Mouse (Mus musculus): ENCODE results near the gene Tescl. TPM values are rescaled to one million over a fixed set of nuclear protein-coding genes. Genes with fewer than 3 reads are reported as not detected.

The Tescl gene
- polyA plus RNA-seq, 2 experiments = 0.13 TPM; not detected in 1

DNA sequence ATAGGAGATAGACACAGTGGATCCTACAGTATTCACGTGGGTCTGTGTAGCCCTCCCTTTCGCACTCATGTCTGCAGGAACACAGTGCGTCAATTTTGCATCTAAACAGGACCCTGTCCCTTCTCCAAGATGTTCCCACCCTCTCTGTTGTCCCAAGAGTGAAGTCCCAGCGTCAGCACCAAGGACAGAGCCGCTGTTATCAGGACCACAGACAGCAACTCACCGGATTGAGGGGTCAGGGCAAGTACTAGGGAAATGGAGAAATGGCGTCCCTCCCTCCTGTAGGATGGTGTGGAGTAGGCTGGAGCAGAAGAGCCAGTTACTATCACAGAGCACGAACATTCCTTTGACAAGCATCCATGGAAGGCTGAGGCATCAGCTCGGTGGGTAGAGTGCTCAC is 25.5 kb upstream of the Tescl start:
- TF ChIP-seq POLR2A (IDR thresholded peaks at IDR 0.05; ENCODE audit: borderline replicate concordance, extremely low read depth, insufficient read depth, insufficient read length) = no peak
- Histone ChIP-seq H3K4me3 (replicated peaks; ENCODE audit: low read length) (no peak overlapping the region), H3K9me3 (ENCODE audit: control insufficient read depth, low read length) (no peaks in the 10 kb centered on the region), H3K27me3 (ENCODE audit: control insufficient read depth, insufficient read depth, low read length) (no peaks in the 10 kb centered on the region), H3K27ac (replicated peaks; ENCODE audit: low read depth, low read length) (no peak overlapping the region), H3K4me1 (ENCODE audit: control insufficient read depth, insufficient read depth, low read length) (no peaks in the 10 kb centered on the region), H3K4me2 (replicated peaks; ENCODE audit: low read depth, low read length, severe bottlenecking) (no peak overlapping the region), H3K36me3 (ENCODE audit: control insufficient read depth, insufficient read depth, low read length) (no peaks in the 10 kb centered on the region), H3K9ac (ENCODE audit: low read depth, low read length, severe bottlenecking) (no peak overlapping the region)
- DNase-seq (ENCODE audit: low spot score) (peak; percentile 51), ATAC-seq (ENCODE audit: low FRiP score, low read depth) (no peak)
- WGBS = 21% methylated on average over 9 of the region's 9 CpGs

DNA sequence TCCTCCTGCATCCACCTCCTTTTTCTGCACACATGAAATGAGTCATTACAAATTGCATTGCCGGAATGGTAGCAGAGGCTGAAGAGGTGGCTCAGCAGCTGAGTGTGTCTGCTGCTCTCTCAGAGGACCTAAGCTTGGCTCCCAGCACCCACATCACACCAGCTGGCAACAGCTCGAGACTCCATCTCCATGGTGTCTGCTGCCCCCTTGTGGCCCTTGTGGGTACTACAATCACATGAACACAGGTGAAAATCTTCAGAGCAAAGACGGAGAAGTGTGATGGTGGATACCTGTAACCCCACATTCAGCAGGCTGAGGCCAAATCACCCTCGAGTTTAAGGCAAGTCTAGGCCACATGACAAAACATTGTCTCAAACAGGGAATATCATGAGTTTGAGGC is 24.2 kb upstream of the Tescl start:
- no peaks in the 10 kb centered on the region for H3K27me3 ChIP-seq (ENCODE audit: control insufficient read depth, insufficient read depth, low read length)
- 52% methylated on average over 4 of the region's 4 CpGs for whole genome bisulfite sequencing
- H3K4me3 ChIP-seq (replicated peaks; ENCODE audit: low read length) = no peak overlapping the region
- no peaks in the 10 kb centered on the region for H3K36me3 ChIP-seq (ENCODE audit: control insufficient read depth, insufficient read depth, low read length)
- no peak for ATAC-seq (ENCODE audit: low FRiP score, low read depth)
- no peak for DNase-seq (ENCODE audit: low spot score)
- H3K27ac ChIP-seq (replicated peaks; ENCODE audit: low read depth, low read length) = no peak overlapping the region
- H3K9me3 ChIP-seq (ENCODE audit: control insufficient read depth, low read length) = no peaks in the 10 kb centered on the region
- no peaks in the 10 kb centered on the region for H3K4me1 ChIP-seq (ENCODE audit: control insufficient read depth, insufficient read depth, low read length)
- H3K9ac ChIP-seq (ENCODE audit: low read depth, low read length, severe bottlenecking) = no peak overlapping the region
- TF ChIP-seq POLR2A (IDR thresholded peaks at IDR 0.05; ENCODE audit: borderline replicate concordance, extremely low read depth, insufficient read depth, insufficient read length) = no peak
- no peak overlapping the region for H3K4me2 ChIP-seq (replicated peaks; ENCODE audit: low read depth, low read length, severe bottlenecking)

- H3K36me3 ChIP-seq (ENCODE audit: control insufficient read depth, insufficient read depth, low read length) = no peaks in the 10 kb centered on the region
- no peak overlapping the region for H3K4me3 ChIP-seq (replicated peaks; ENCODE audit: low read length)
- H3K9me3 ChIP-seq (ENCODE audit: control insufficient read depth, low read length) = no peaks in the 10 kb centered on the region
- H3K9ac ChIP-seq (ENCODE audit: low read depth, low read length, severe bottlenecking) = no peak overlapping the region
- H3K27me3 ChIP-seq (ENCODE audit: control insufficient read depth, insufficient read depth, low read length) = no peaks in the 10 kb centered on the region
- no peak overlapping the region for H3K27ac ChIP-seq (replicated peaks; ENCODE audit: low read depth, low read length)
- DNase-seq (ENCODE audit: low spot score) (no peak), ATAC-seq (ENCODE audit: low FRiP score, low read depth) (no peak)
- no peak overlapping the region for H3K4me2 ChIP-seq (replicated peaks; ENCODE audit: low read depth, low read length, severe bottlenecking)
- no peak for TF ChIP-seq POLR2A (IDR thresholded peaks at IDR 0.05; ENCODE audit: borderline replicate concordance, extremely low read depth, insufficient read depth, insufficient read length)
- no peaks in the 10 kb centered on the region for H3K4me1 ChIP-seq (ENCODE audit: control insufficient read depth, insufficient read depth, low read length)
- WGBS = 68% methylated on average over 10 of the region's 10 CpGs
These were observed 22.3 kb upstream of the Tescl start for GRCm38 (mm10) chr7:24356081-24356480.

GRCm38 (mm10) chr7:24355646-24356045 is 21.9 kb upstream of the Tescl start:
- WGBS = 86% methylated on average over 6 of the region's 6 CpGs
- no peaks in the 10 kb centered on the region for H3K36me3 ChIP-seq (ENCODE audit: control insufficient read depth, insufficient read depth, low read length)
- H3K4me3 ChIP-seq (replicated peaks; ENCODE audit: low read length) = no peak overlapping the region
- H3K4me2 ChIP-seq (replicated peaks; ENCODE audit: low read depth, low read length, severe bottlenecking) = no peak overlapping the region
- DNase-seq (ENCODE audit: low spot score) (no peak), ATAC-seq (ENCODE audit: low FRiP score, low read depth) (no peak)
- no peak overlapping the region for H3K9ac ChIP-seq (ENCODE audit: low read depth, low read length, severe bottlenecking)
- H3K27me3 ChIP-seq (ENCODE audit: control insufficient read depth, insufficient read depth, low read length) = no peaks in the 10 kb centered on the region
- no peak overlapping the region for H3K27ac ChIP-seq (replicated peaks; ENCODE audit: low read depth, low read length)
- TF ChIP-seq POLR2A (IDR thresholded peaks at IDR 0.05; ENCODE audit: borderline replicate concordance, extremely low read depth, insufficient read depth, insufficient read length) = no peak
- no peaks in the 10 kb centered on the region for H3K9me3 ChIP-seq (ENCODE audit: control insufficient read depth, low read length)
- no peaks in the 10 kb centered on the region for H3K4me1 ChIP-seq (ENCODE audit: control insufficient read depth, insufficient read depth, low read length)

- Histone ChIP-seq H3K4me2 (replicated peaks; ENCODE audit: low read depth, low read length, severe bottlenecking) (no peak within 1 kb of the TSS), H3K4me1 (ENCODE audit: control insufficient read depth, insufficient read depth, low read length) (no peaks in the 10 kb centered on the region), H3K27ac (replicated peaks; ENCODE audit: low read depth, low read length) (no peak within 1 kb of the TSS), H3K9me3 (ENCODE audit: control insufficient read depth, low read length) (no peaks in the 10 kb centered on the region), H3K36me3 (ENCODE audit: control insufficient read depth, insufficient read depth, low read length) (no peaks in the 10 kb centered on the region), H3K27me3 (ENCODE audit: control insufficient read depth, insufficient read depth, low read length) (no peaks in the 10 kb centered on the region), H3K9ac (ENCODE audit: low read depth, low read length, severe bottlenecking) (no peak within 1 kb of the TSS), H3K4me3 (replicated peaks; ENCODE audit: low read length) (no peak within 1 kb of the TSS)
- DNase-seq (ENCODE audit: low spot score) (no peak), ATAC-seq (ENCODE audit: low FRiP score, low read depth) (no peak)
- 39% methylated on average over 6 of the region's 6 CpGs for WGBS
- no peak for TF ChIP-seq POLR2A (IDR thresholded peaks at IDR 0.05; ENCODE audit: borderline replicate concordance, extremely low read depth, insufficient read depth, insufficient read length)
These were observed 15.2 kb upstream of the Tescl start, which contains the start of gene Lypd5 for GRCm38 (mm10) chr7:24348896-24349295. Gene Lypd5 (plus strand): TSS chr7:24349196.

DNA sequence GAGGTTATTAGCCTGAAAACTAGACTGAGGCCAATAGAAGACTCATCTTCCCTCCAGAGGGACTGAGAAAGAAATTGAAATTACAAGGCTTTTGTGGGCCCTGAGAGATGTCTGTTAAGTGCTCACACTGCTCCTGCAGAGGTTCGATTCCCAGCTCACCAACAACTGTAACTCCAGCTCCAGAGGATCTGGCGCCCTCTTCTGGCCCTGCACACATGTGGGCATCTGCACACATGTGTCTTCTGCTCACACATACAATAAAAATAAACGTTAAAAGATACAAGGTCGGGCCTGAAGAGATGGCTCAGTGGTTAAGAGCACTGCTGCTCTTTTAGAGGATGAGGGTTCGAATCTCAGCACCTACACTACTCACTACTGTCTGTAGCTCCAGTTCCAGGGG is 12.7 kb upstream of the Tescl start:
- no peak overlapping the region for H3K27ac ChIP-seq (replicated peaks; ENCODE audit: low read depth, low read length)
- no peak for DNase-seq (ENCODE audit: low spot score)
- H3K9me3 ChIP-seq (ENCODE audit: control insufficient read depth, low read length) = no peaks in the 10 kb centered on the region
- no peak overlapping the region for H3K4me2 ChIP-seq (replicated peaks; ENCODE audit: low read depth, low read length, severe bottlenecking)
- no peak overlapping the region for H3K9ac ChIP-seq (ENCODE audit: low read depth, low read length, severe bottlenecking)
- no peak overlapping the region for H3K4me3 ChIP-seq (replicated peaks; ENCODE audit: low read length)
- no peaks in the 10 kb centered on the region for H3K27me3 ChIP-seq (ENCODE audit: control insufficient read depth, insufficient read depth, low read length)
- WGBS = 66% methylated on average over 5 of the region's 5 CpGs
- no peak for ATAC-seq (ENCODE audit: low FRiP score, low read depth)
- no peaks in the 10 kb centered on the region for H3K36me3 ChIP-seq (ENCODE audit: control insufficient read depth, insufficient read depth, low read length)
- TF ChIP-seq POLR2A (IDR thresholded peaks at IDR 0.05; ENCODE audit: borderline replicate concordance, extremely low read depth, insufficient read depth, insufficient read length) = no peak
- H3K4me1 ChIP-seq (ENCODE audit: control insufficient read depth, insufficient read depth, low read length) = no peaks in the 10 kb centered on the region

Measured in limb, embryonic 14.5 days (tissue).